Mouse (Mus musculus) intestine, postnatal 0 days (tissue): ENCODE measurements around the gene Aqp11. TPM values are rescaled to one million over a fixed set of nuclear protein-coding genes. Genes with fewer than 3 reads are reported as not detected.

Experiments used
- ATAC-seq: fragments of 200-750 bp; cut with Nextera tagmentation; 2 replicates; pipeline ENCODE4 v1.8.0; 2017; ENCODE audit warnings: mild to moderate bottlenecking, moderate TSS enrichment, moderate library complexity
- H3K27ac ChIP-seq: fragments of 300-500 bp; sonication (generic); 2 replicates; pipeline ENCODE4 v1.5.1; 2014; ENCODE audit warnings: mild to moderate bottlenecking, low read depth, low read length, moderate library complexity
- H3K27me3 ChIP-seq: fragments of 300-500 bp; sonication (generic); replicated peaks from 2 replicates; pipeline ENCODE4 v1.6.1; 2014; ENCODE audit warnings: low read length, mixed read lengths; ENCODE audit not compliant: control insufficient read depth, insufficient read depth
- H3K36me3 ChIP-seq: fragments of 300-500 bp; sonication (generic); 2 replicates; pipeline ENCODE4 v1.6.1; 2014; ENCODE audit warnings: mild to moderate bottlenecking, moderate library complexity; ENCODE audit not compliant: control insufficient read depth, insufficient read depth
- H3K4me1 ChIP-seq: fragments of 300-500 bp; sonication (generic); replicated peaks from 2 replicates; pipeline ENCODE4 v1.6.1; 2014; ENCODE audit warnings: antibody characterized with exemption, low read length, mixed read lengths; ENCODE audit not compliant: control insufficient read depth, insufficient read depth
- H3K4me2 ChIP-seq: fragments of 300-500 bp; sonication (generic); replicated peaks from 2 replicates; pipeline ENCODE4 v1.6.1; 2014; ENCODE audit warnings: low read depth, mild to moderate bottlenecking, moderate library complexity
- H3K4me3 ChIP-seq: fragments of 300-500 bp; sonication (generic); 2 replicates; pipeline ENCODE4 v1.5.1; 2014; ENCODE audit warnings: low read depth, low read length
- H3K9ac ChIP-seq: fragments of 300-500 bp; sonication (generic); 2 replicates; pipeline ENCODE4 v1.6.1; 2014; ENCODE audit warnings: mild to moderate bottlenecking, low read depth, low read length
- H3K9me3 ChIP-seq: fragments of 300-500 bp; sonication (generic); 2 replicates; pipeline ENCODE4 v1.6.1; 2016; ENCODE audit warnings: mixed run types; ENCODE audit not compliant: control insufficient read depth
- CTCF ChIP-seq: sonication (generic); IDR thresholded peaks from 2 replicates; pipeline ENCODE4 v1.5.1; 2016; ENCODE audit warnings: low read depth, mild to moderate bottlenecking, control low read depth, antibody characterized with exemption, moderate library complexity
- WGBS: fragments of 180-500 bp; shearing (Covaris S2); extraction: QIAGEN DNeasy Blood & Tissue Kit; methylation state at CpG from one replicate; pipeline ENCODE4 v1.1.7; 2014; 5-methylcytosine and 5-hydroxymethylcytosine counted together
- polyA plus RNA-seq: library from polyadenylated mRNA; unstranded; fragments of >200 nt; fragmentation: Nextera tagmentation; extraction: Ambion mirVana; gene quantifications from 2 replicates; pipeline ENCODE4 v1.2.1, GENCODE M21; 2015

Aqp11 gene
- polyA plus RNA-seq, 1 experiment from 2014 or later: 167 TPM

DNA sequence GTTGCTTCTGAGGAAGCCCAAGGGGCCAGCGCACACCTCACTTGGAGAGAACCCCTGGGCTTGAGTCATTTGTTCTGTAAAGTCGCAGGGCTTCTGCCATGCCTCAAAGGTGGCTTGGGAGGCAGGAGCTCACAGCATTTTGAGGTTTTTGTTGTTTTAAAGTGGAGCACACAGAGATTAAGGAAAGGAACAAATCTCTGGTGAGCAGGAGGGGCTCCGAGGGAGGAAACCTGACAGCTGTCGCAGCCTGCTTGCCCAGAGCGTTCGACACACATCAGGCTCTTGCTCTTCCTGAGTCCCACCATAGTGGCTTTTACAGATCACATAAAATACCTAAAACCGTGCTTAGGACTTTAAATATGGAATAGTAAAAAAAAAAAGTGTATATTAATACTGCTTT is 11.3 kb downstream of the Aqp11 start:
- TF ChIP-seq CTCF: no peak
- WGBS: 78% methylated on average over 7 of the region's 7 CpGs

GRCm38 (mm10) chr7:97726080-97726479 is 12.0 kb downstream of the Aqp11 start:
- ATAC-seq: no peak
- TF ChIP-seq CTCF: no peak
- WGBS: 91% methylated on average over 7 of the region's 7 CpGs
- Histone ChIP-seq H3K27ac (no peak overlapping the region), H3K9ac (no peak overlapping the region), H3K9me3 (no peaks in the 10 kb centered on the region), H3K4me1 (no peaks in the 10 kb centered on the region), H3K27me3 (no peaks in the 10 kb centered on the region), H3K4me2 (no peak overlapping the region), H3K36me3 (peaks cover 20% of the 10 kb centered on the region), H3K4me3 (no peak overlapping the region)

More for the DNA sequence above, 11.3 kb downstream of the Aqp11 start:
- no peak overlapping the region for H3K27ac ChIP-seq
- H3K27me3 ChIP-seq: no peaks in the 10 kb centered on the region
- no peak overlapping the region for H3K4me2 ChIP-seq
- no peak overlapping the region for H3K9ac ChIP-seq
- H3K4me1 ChIP-seq: no peaks in the 10 kb centered on the region
- no peak for ATAC-seq
- no peaks in the 10 kb centered on the region for H3K9me3 ChIP-seq
- no peak overlapping the region for H3K4me3 ChIP-seq
- peaks cover 20% of the 10 kb centered on the region for H3K36me3 ChIP-seq

DNA sequence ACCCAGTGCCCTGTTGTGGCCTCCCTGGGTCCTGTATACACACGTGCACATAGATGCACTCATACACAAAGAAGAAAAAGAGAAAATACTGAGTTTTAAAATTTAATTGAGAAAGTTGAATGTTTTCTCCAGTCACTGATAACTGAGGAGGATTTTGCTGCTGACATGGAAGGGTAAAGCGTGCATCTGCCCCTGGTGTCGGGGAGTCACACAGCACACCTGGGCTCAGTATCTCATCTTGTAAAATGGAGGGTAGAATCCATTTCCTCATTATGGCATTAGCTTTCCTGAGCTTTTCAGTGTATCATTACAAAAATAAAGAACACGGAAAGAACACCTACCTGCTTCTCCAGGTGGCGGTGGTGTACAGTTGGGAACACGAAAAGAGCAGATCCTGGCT is 12.7 kb downstream of the Aqp11 start:
- TF ChIP-seq CTCF: no peak
- no peak overlapping the region for H3K4me2 ChIP-seq
- H3K4me3 ChIP-seq: no peak overlapping the region
- H3K36me3 ChIP-seq: peaks cover 24% of the 10 kb centered on the region
- ATAC-seq: no peak
- H3K27me3 ChIP-seq: no peaks in the 10 kb centered on the region
- H3K9ac ChIP-seq: no peak overlapping the region
- H3K27ac ChIP-seq: no peak overlapping the region
- H3K4me1 ChIP-seq: no peaks in the 10 kb centered on the region
- no peaks in the 10 kb centered on the region for H3K9me3 ChIP-seq
- 96% methylated on average over 6 of the region's 6 CpGs for WGBS

DNA sequence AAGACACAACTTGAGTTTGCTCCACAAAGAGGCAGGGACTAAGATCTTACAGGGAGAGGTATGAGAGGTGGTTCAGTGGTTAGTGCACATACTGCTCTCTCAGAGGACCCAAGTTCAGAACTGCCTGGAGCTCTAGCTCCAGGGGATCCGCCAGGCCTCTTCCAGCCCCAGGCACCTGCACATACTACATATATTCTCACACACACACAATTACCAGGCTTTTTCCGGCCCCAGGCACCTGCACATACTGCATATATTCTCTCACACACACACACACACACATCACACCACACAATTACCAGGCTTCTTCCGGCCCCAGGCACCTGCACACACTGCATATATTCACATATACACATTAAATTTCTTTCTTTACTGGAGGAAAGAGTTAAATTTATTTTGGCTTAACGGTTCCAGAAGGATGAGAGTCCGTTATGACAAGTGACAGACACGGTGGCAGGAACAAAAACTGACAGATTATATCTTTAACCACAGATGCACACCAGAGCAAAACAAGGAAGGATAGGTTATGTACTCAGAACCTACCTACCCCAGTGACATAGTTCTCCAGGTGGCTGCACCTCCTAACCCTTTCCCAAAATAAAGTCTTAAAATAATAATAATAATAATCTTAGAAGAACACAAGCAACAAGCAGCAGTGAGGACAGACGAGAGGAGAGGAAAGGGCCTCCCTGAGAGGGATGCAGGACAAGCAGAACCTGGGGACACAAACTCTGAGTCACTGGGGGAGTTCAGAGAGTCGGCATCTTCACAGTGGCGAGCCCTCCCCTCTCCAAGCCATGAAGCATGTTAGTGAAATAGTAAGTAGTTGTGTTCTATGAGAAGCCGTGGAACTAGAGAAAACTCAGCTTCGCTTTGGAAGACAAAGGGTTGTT is 14.2 kb downstream of the Aqp11 start:
- Histone ChIP-seq H3K4me2 (no peak overlapping the region), H3K27me3 (no peaks in the 10 kb centered on the region), H3K27ac (no peak overlapping the region), H3K9ac (no peak overlapping the region), H3K9me3 (no peaks in the 10 kb centered on the region), H3K4me1 (no peaks in the 10 kb centered on the region), H3K36me3 (peaks cover 34% of the 10 kb centered on the region), H3K4me3 (no peak overlapping the region)
- no peak for ATAC-seq
- no peak for TF ChIP-seq CTCF
- 85% methylated on average over 11 of the region's 11 CpGs for WGBS

DNA sequence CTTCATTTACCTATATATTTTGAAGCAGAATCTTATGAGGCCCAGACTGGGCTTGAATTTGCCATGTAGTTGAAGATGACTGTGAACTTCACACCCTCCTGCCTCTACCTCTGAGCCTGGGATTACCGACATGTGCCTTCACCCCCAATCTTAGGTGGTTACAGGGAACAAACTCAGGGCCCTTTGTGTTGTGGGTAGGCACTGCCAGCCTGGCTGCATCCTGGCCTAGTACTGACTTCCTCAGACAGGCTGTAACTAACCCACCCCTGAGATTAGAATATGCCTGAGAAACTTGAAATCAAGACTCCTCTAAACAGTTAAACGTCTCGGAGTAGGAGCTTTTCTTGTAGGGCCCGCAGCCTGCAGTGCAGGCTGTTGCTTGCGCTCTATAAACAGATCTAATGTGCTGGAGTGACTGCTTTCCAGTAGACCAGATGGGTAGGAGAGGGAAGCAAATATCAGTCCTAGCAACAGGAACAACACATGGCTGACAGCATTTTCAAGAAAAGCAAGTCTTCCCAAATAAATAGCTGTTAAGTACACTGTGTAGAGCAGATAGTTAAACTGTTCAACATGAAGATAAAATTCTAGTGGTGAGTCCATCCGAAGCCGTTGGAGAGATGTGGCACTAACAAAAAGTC is 15.7 kb downstream of the Aqp11 start:
- no peak for ATAC-seq
- Histone ChIP-seq H3K36me3 (peaks cover 40% of the 10 kb centered on the region), H3K4me3 (no peak overlapping the region), H3K9ac (no peak overlapping the region), H3K27me3 (no peaks in the 10 kb centered on the region), H3K27ac (no peak overlapping the region), H3K9me3 (no peaks in the 10 kb centered on the region), H3K4me1 (no peaks in the 10 kb centered on the region), H3K4me2 (no peak overlapping the region)
- WGBS: 78% methylated on average over 7 of the region's 7 CpGs
- TF ChIP-seq CTCF: no peak

DNA sequence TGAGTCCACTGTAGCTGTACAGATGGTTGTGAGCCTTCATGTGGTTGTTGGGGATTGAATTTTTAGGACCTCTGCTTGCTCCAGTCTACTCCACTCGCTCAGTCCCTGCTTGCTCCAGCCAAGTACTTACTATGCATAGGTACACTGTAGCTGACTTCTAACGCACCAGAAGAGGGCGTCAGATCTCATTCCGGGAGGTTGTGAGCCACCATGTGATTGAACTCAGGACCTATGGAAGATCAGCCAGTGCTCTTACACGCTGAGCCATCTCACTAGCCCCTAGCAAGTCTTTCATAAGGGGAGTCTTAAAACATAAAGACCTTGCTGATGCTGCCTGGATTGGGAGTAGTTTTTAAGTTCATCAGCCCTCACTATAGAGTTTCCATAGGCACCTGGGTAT is 18.0 kb downstream of the Aqp11 start:
- H3K4me1 ChIP-seq: no peaks in the 10 kb centered on the region
- H3K27me3 ChIP-seq: no peaks in the 10 kb centered on the region
- H3K4me2 ChIP-seq: no peak overlapping the region
- 82% methylated on average over 5 of the region's 5 CpGs for WGBS
- no peaks in the 10 kb centered on the region for H3K9me3 ChIP-seq
- peak; percentile 41 for TF ChIP-seq CTCF
- ATAC-seq: no peak
- H3K36me3 ChIP-seq: peaks cover 52% of the 10 kb centered on the region
- no peak overlapping the region for H3K27ac ChIP-seq
- H3K4me3 ChIP-seq: no peak overlapping the region
- H3K9ac ChIP-seq: no peak overlapping the region
